Mouse (Mus musculus) limb, embryonic 12.5 days (tissue): ENCODE measurements around the gene Add1. TPM values are rescaled to one million over a fixed set of nuclear protein-coding genes. Genes with fewer than 3 reads are reported as not detected.
"Not testable (repeated sequence)": the region's sequence is repeated elsewhere in the genome, so short reads cannot be mapped to it uniquely, and the experiment has no call there.

Experiments
- ATAC-seq: fragments of 200-750 bp; cut with Nextera tagmentation; 2 replicates; pipeline ENCODE4 v1.8.0; 2017; ENCODE audit warnings: low read depth, moderate TSS enrichment; ENCODE audit not compliant: insufficient number of reproducible peaks, insufficient read depth, low FRiP score, low TSS enrichment
- H3K27ac ChIP-seq: fragments of 300-500 bp; sonication (generic); 2 replicates; pipeline ENCODE4 v1.5.1; 2016; ENCODE audit warnings: mild to moderate bottlenecking, moderate library complexity
- H3K27me3 ChIP-seq: fragments of 300-500 bp; sonication (generic); 2 replicates; pipeline ENCODE4 v1.6.1; 2016; ENCODE audit warnings: mild to moderate bottlenecking, moderate library complexity
- H3K36me3 ChIP-seq: fragments of 300-500 bp; sonication (generic); 2 replicates; pipeline ENCODE4 v1.6.1; 2016; ENCODE audit warnings: mild to moderate bottlenecking, moderate library complexity
- H3K4me1 ChIP-seq: fragments of 300-500 bp; sonication (generic); replicated peaks from 2 replicates; pipeline ENCODE4 v1.6.1; 2016
- H3K4me2 ChIP-seq: fragments of 300-500 bp; sonication (generic); 2 replicates; pipeline ENCODE4 v1.6.1; 2016; ENCODE audit warnings: mild to moderate bottlenecking, moderate library complexity
- H3K4me3 ChIP-seq: fragments of 300-500 bp; sonication (generic); replicated peaks from 2 replicates; pipeline ENCODE4 v1.5.1; 2016; ENCODE audit warnings: mild to moderate bottlenecking
- H3K9ac ChIP-seq: fragments of 300-500 bp; sonication (generic); replicated peaks from 2 replicates; pipeline ENCODE4 v1.6.1; 2016; ENCODE audit warnings: mild to moderate bottlenecking, moderate library complexity
- H3K9me3 ChIP-seq: fragments of 300-500 bp; sonication (generic); 2 replicates; pipeline ENCODE4 v1.6.1; 2016; ENCODE audit warnings: mild to moderate bottlenecking, moderate library complexity
- WGBS: fragments of 180-500 bp; shearing (Covaris S2); methylation state at CpG from one replicate; pipeline ENCODE4 v1.1.7; 2016; 5-methylcytosine and 5-hydroxymethylcytosine counted together
- polyA plus RNA-seq: library from polyadenylated mRNA; unstranded; fragments of >200 nt; fragmentation: Nextera tagmentation; extraction: Ambion mirVana; gene quantifications from 2 replicates; pipeline ENCODE4 v1.2.1, GENCODE M21; 2016

Add1 gene
- polyA plus RNA-seq, 1 experiment from 2014 or later, result 173 TPM

GRCm38 (mm10) chr5:34582314-34582675 lies 8.8 kb downstream of the Add1 start:
- no peaks in the 10 kb centered on the region for H3K27me3 ChIP-seq
- peaks cover 5% of the 10 kb centered on the region; the same call in 1 of the 2 replicates for H3K4me1 ChIP-seq
- no peak for ATAC-seq
- 86% methylated on average over 5 of the region's 5 CpGs for WGBS
- H3K27ac ChIP-seq, result no peak overlapping the region
- no peaks in the 10 kb centered on the region for H3K9me3 ChIP-seq
- peaks cover 11% of the 10 kb centered on the region; the same call in 1 of the 2 replicates for H3K36me3 ChIP-seq
- no peak overlapping the region for H3K4me3 ChIP-seq
- H3K9ac ChIP-seq, result no peak overlapping the region
- no peak overlapping the region for H3K4me2 ChIP-seq

- H3K27me3 ChIP-seq, result no peaks in the 10 kb centered on the region
- ATAC-seq, result no peak
- WGBS, result 68% methylated on average over 5 of the region's 5 CpGs
Measured at GRCm38 (mm10) chr5:34585216-34585615, 11.8 kb downstream of the Add1 start.

GRCm38 (mm10) chr5:34587881-34588280 lies 14.4 kb downstream of the Add1 start:
- 89% methylated on average over 5 of the region's 5 CpGs for WGBS
- no peak for ATAC-seq
- Histone ChIP-seq H3K4me3 (no peak overlapping the region), H3K27me3 (no peaks in the 10 kb centered on the region), H3K36me3 (0 out of 2 replicates have a peak, but pooled peaks cover 7% of the 10 kb centered on the region), H3K4me1 (peaks cover 6% of the 10 kb centered on the region; the same call in 1 of the 2 replicates), H3K27ac (no peak overlapping the region), H3K9me3 (no peaks in the 10 kb centered on the region), H3K9ac (no peak overlapping the region), H3K4me2 (no peak overlapping the region)

More at GRCm38 (mm10) chr5:34585216-34585615, 11.8 kb downstream of the Add1 start:
- Histone ChIP-seq H3K27ac (no peak overlapping the region), H3K36me3 (0 out of 2 replicates have a peak, but pooled peaks cover 7% of the 10 kb centered on the region), H3K4me3 (no peak overlapping the region), H3K4me1 (peaks cover 10% of the 10 kb centered on the region), H3K9ac (no peak overlapping the region), H3K4me2 (no peak overlapping the region), H3K9me3 (no peaks in the 10 kb centered on the region)

- peaks cover 7% of the 10 kb centered on the region; the same call in 1 of the 2 replicates for H3K36me3 ChIP-seq
- ATAC-seq, result no peak
- WGBS, result 38% methylated on average over 5 of the region's 5 CpGs
- no peaks in the 10 kb centered on the region for H3K27me3 ChIP-seq
- H3K9ac ChIP-seq, result no peak overlapping the region
- H3K4me1 ChIP-seq, result peaks cover 6% of the 10 kb centered on the region; the same call in 1 of the 2 replicates
- H3K4me2 ChIP-seq, result no peak overlapping the region
- no peak overlapping the region for H3K4me3 ChIP-seq
- no peak overlapping the region for H3K27ac ChIP-seq
- no peaks in the 10 kb centered on the region for H3K9me3 ChIP-seq
Measured at GRCm38 (mm10) chr5:34590059-34590458, 16.6 kb downstream of the Add1 start.

GRCm38 (mm10) chr5:34590702-34591101 lies 17.2 kb downstream of the Add1 start:
- 70% methylated on average over 4 of the region's 4 CpGs for WGBS
- Histone ChIP-seq H3K27me3 (no peaks in the 10 kb centered on the region), H3K36me3 (peaks cover 7% of the 10 kb centered on the region; the same call in 1 of the 2 replicates), H3K27ac (no peak overlapping the region), H3K4me2 (no peak overlapping the region), H3K9ac (no peak overlapping the region), H3K4me1 (peaks cover 6% of the 10 kb centered on the region; the same call in 1 of the 2 replicates), H3K4me3 (no peak overlapping the region), H3K9me3 (no peaks in the 10 kb centered on the region)
- no peak for ATAC-seq

- WGBS, result 87% methylated on average over 5 of the region's 5 CpGs
- H3K27ac ChIP-seq, result no peak overlapping the region
- no peak overlapping the region for H3K9ac ChIP-seq
- H3K4me3 ChIP-seq, result no peak overlapping the region
- no peak overlapping the region for H3K4me2 ChIP-seq
- H3K27me3 ChIP-seq, result no peaks in the 10 kb centered on the region
- peaks cover 7% of the 10 kb centered on the region; the same call in 1 of the 2 replicates for H3K36me3 ChIP-seq
- no peaks in the 10 kb centered on the region for H3K9me3 ChIP-seq
- H3K4me1 ChIP-seq, result peaks cover 6% of the 10 kb centered on the region; the same call in 1 of the 2 replicates
- ATAC-seq, result no peak
Measured at GRCm38 (mm10) chr5:34591388-34592004, 18.0 kb downstream of the Add1 start.

- H3K9me3 ChIP-seq, H3K9ac ChIP-seq, H3K27ac ChIP-seq, H3K27me3 ChIP-seq, H3K36me3 ChIP-seq, H3K4me2 ChIP-seq, H3K4me1 ChIP-seq, H3K4me3 ChIP-seq, ATAC-seq: not testable (repeated sequence)
- 88% methylated on average over 5 of the region's 5 CpGs for WGBS
Measured at GRCm38 (mm10) chr5:34592224-34592623, 18.8 kb downstream of the Add1 start.

- no peak overlapping the region for H3K9ac ChIP-seq
- no peaks in the 10 kb centered on the region for H3K27me3 ChIP-seq
- no peak overlapping the region for H3K27ac ChIP-seq
- H3K4me2 ChIP-seq, result no peak overlapping the region
- H3K4me3 ChIP-seq, result no peak overlapping the region
- peaks cover 13% of the 10 kb centered on the region; the same call in 1 of the 2 replicates for H3K36me3 ChIP-seq
- WGBS, result 94% methylated on average over 6 of the region's 6 CpGs
- ATAC-seq, result no peak
- peaks cover 6% of the 10 kb centered on the region; the same call in 1 of the 2 replicates for H3K4me1 ChIP-seq
- H3K9me3 ChIP-seq, result no peaks in the 10 kb centered on the region
Measured at GRCm38 (mm10) chr5:34592666-34593065, 19.2 kb downstream of the Add1 start.

GRCm38 (mm10) chr5:34593202-34593727 lies 19.8 kb downstream of the Add1 start:
- Histone ChIP-seq H3K4me1 (peaks cover 6% of the 10 kb centered on the region; the same call in 1 of the 2 replicates), H3K4me3 (no peak overlapping the region), H3K36me3 (peaks cover 19% of the 10 kb centered on the region), H3K9me3 (no peaks in the 10 kb centered on the region), H3K27ac (no peak overlapping the region), H3K27me3 (no peaks in the 10 kb centered on the region), H3K9ac (no peak overlapping the region), H3K4me2 (no peak overlapping the region)
- WGBS, result 95% methylated on average over 9 of the region's 9 CpGs
- ATAC-seq, result no peak

- Histone ChIP-seq H3K27me3 (no peaks in the 10 kb centered on the region), H3K36me3 (peaks cover 73% of the 10 kb centered on the region), H3K27ac (no peak overlapping the region), H3K4me2 (no peak overlapping the region), H3K9me3 (no peaks in the 10 kb centered on the region), H3K4me1 (no peaks in the 10 kb centered on the region), H3K9ac (no peak overlapping the region), H3K4me3 (no peak overlapping the region)
- 88% methylated on average over 5 of the region's 5 CpGs for WGBS
- no peak for ATAC-seq
Measured at GRCm38 (mm10) chr5:34604576-34604975, 31.1 kb downstream of the Add1 start.

- no peak overlapping the region for H3K9ac ChIP-seq
- H3K27me3 ChIP-seq, result no peaks in the 10 kb centered on the region
- no peaks in the 10 kb centered on the region for H3K4me1 ChIP-seq
- peaks cover 73% of the 10 kb centered on the region for H3K36me3 ChIP-seq
- H3K4me2 ChIP-seq, result no peak overlapping the region
- no peak for ATAC-seq
- no peak overlapping the region for H3K4me3 ChIP-seq
- no peaks in the 10 kb centered on the region for H3K9me3 ChIP-seq
- WGBS, result 88% methylated on average over 8 of the region's 8 CpGs
- no peak overlapping the region for H3K27ac ChIP-seq
Measured at GRCm38 (mm10) chr5:34607100-34607880, 33.8 kb downstream of the Add1 start.
